Mouse (Mus musculus) monocyte, adult 5-6 weeks (primary cell): Measurements from ENCODE around the gene Hmgcs1. TPM values are rescaled to one million over a fixed set of nuclear protein-coding genes. Genes with fewer than 3 reads are reported as not detected.

ENCODE experiments used
- ATAC-seq: fragments of 153-309, 156-312 bp; replicated peaks from 2 replicates; pipeline ENCODE4 v1.8.0; 2017; ENCODE audit warnings: mild to moderate bottlenecking; ENCODE audit not compliant: low TSS enrichment, insufficient number of reproducible peaks, severe bottlenecking, poor library complexity, low FRiP score
- total RNA-seq: library from RNA; stranded (forward); fragments of 200-1000, 200-491, 200-594 nt; gene quantifications from 3 replicates; pipeline ENCODE4 v1.2.3, GENCODE M21; 2017

Gene Hmgcs1
- total RNA-seq, 1 experiment from 2014 or later = 60.0 TPM

- ATAC-seq = no peak
These were observed 51.4 kb downstream of the Hmgcs1 start for GRCm38 (mm10) chr13:119741390-119742237.

GRCm38 (mm10) chr13:119742711-119743415 is 52.7 kb downstream of the Hmgcs1 start:
- no peak for ATAC-seq

- ATAC-seq = no peak
These were observed 53.3 kb downstream of the Hmgcs1 start for GRCm38 (mm10) chr13:119743470-119743869.

GRCm38 (mm10) chr13:119746930-119747329 is 56.8 kb downstream of the Hmgcs1 start:
- ATAC-seq = no peak

DNA sequence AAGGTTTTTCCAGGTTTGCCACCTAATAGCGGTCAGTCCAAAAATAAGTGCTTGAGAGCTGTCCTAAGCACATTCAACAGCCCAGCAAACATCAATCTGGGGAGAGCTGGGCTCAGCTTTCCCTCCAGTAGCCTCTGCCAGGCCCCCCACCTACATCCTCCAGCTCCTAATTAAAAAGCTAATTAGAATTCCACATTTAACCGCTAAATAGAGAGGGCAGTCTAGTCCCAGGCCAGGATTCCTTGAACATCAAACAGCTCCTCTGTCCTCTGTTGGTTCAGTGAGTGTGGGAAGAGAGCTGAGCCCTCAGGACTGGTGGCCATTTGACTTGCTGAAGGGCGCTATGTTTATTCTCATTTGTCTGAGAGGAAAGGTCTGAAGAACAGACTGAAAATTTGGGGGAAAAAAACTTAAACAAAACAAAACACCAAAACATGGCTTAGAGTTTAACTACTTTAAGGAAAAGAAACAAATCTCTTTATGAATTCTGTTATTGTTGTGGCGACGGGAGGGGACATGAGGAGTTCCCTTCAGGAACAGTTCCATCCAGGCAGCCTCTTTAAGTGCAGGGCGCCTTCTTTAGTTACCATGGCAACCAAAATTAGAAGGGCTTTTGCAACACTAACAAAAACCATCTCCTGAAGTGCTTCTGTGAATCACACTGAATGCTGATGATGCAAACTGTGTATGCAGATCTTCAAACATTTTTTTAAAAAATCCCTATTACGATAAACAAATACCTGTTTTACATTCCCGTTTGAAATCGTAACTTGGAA is 63.9 kb downstream of the Hmgcs1 start:
- ATAC-seq = no peak

- 0 out of 2 replicates have a peak, but pooled peaks have one; percentile 48 for ATAC-seq
These were observed 64.4 kb downstream of the Hmgcs1 start for GRCm38 (mm10) chr13:119754635-119755020.

GRCm38 (mm10) chr13:119755141-119755547 is 65.0 kb downstream of the Hmgcs1 start:
- ATAC-seq = 0 out of 2 replicates have a peak, but pooled peaks have one; percentile 11

GRCm38 (mm10) chr13:119755681-119756471 is 65.7 kb downstream of the Hmgcs1 start, which contains the start of gene Nim1k:
Gene Nim1k, minus strand, starts transcription at chr13:119755882.
- peak; percentile 38 for ATAC-seq

DNA sequence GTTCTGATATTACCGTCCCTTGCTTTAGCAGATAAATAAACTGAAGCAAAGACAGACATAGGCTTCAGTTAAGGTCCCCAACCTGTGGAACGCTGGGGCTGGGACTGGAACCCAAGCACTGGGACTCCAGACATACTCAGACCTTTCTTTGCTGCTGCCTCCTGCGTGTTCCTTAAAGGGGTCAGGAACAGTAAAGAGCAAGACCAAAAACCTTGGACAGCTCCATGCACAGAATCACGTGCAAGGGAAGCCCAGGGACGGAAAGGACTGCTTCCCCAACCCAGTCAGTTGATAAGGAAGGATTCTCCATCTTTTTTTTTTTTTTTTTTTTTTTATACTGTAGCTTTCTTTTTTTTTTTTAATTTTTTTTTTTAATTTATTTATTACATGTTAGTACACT is 66.7 kb downstream of the Hmgcs1 start:
- ATAC-seq = no peak

Other genes starting within 250 kb of the Hmgcs1 start
- gene 4833420G17Rik, start 227.6 kb upstream of the Hmgcs1 start, total RNA-seq = 87.0 to 119 TPM (median 96.0 TPM) in 3 replicates
- gene Tmem267, start 202.3 kb upstream of the Hmgcs1 start, total RNA-seq = 0.43 to 5.0 TPM (median 2.9 TPM) in 3 replicates
- 1.6 TPM in 1 of 3 replicates, not detected in the others for gene 3110070M22Rik, start 202.0 kb upstream of the Hmgcs1 start, total RNA-seq
- gene Ccl28, start 66.6 kb upstream of the Hmgcs1 start, total RNA-seq = not detected in 3 replicates
- gene Nim1k, start 65.5 kb downstream of the Hmgcs1 start, total RNA-seq = 0.10 TPM in 2 of 3 replicates, not detected in the other
- 68.4 to 81.1 TPM (median 71.3 TPM) in 3 replicates for gene Zfp131, start 100.5 kb downstream of the Hmgcs1 start, total RNA-seq
- gene AF067063, start 139.8 kb downstream of the Hmgcs1 start, total RNA-seq = not detected in 3 replicates
- gene D13Ertd608e, start 145.6 kb downstream of the Hmgcs1 start, total RNA-seq = not detected in 3 replicates
- gene Tcstv1, start 204.4 kb downstream of the Hmgcs1 start, total RNA-seq = not detected in 3 replicates
- gene Gm21761, start 238.9 kb downstream of the Hmgcs1 start, total RNA-seq = not detected in 3 replicates